Mouse (Mus musculus) thymus, adult 2 months (tissue): ENCODE measurements at regions not wholly inside any gene's neighbourhood (a gene's known extent, or its start where the extent isn't known, plus 50 kb on each side); places are given as distances from the start of the nearest gene placed in this dataset.

Experiments
- DNase-seq: peaks from one replicate; pipeline ENCODE4 v3.0.0; 2021
- H3K27ac ChIP-seq: fragments of 200-500 bp; 2 replicates; pipeline ENCODE4 v1.5.1; 2012; ENCODE audit warnings: low read length, control low read depth; ENCODE audit not compliant: control insufficient read depth, insufficient read depth
- H3K27me3 ChIP-seq: fragments of 200-500 bp; 2 replicates; pipeline ENCODE4 v1.6.1; 2012; ENCODE audit warnings: mild to moderate bottlenecking, low read length, moderate library complexity, mixed read lengths; ENCODE audit not compliant: control insufficient read depth, insufficient read depth
- H3K36me3 ChIP-seq: fragments of 200-500 bp; 2 replicates; pipeline ENCODE4 v1.6.1; 2012; ENCODE audit warnings: mild to moderate bottlenecking, low read length, moderate library complexity; ENCODE audit not compliant: control insufficient read depth, insufficient read depth
- H3K4me1 ChIP-seq: fragments of 200-500 bp; replicated peaks from 2 replicates; pipeline ENCODE4 v1.6.1; 2012; ENCODE audit warnings: low read length; ENCODE audit not compliant: control insufficient read depth, insufficient read depth
- H3K4me3 ChIP-seq: fragments of 200-500 bp; 2 replicates; pipeline ENCODE4 v1.5.1; 2012; ENCODE audit warnings: mild to moderate bottlenecking, low read length, control low read depth, moderate library complexity; ENCODE audit not compliant: control insufficient read depth, insufficient read depth
- CTCF ChIP-seq: fragments of 200-500 bp; IDR thresholded peaks from 2 replicates; pipeline ENCODE4 v1.5.1; 2012; ENCODE audit warnings: mild to moderate bottlenecking, control low read depth, low read length, moderate library complexity, borderline replicate concordance; ENCODE audit not compliant: control insufficient read depth, poor library complexity, insufficient read depth; ENCODE audit errors: extremely low read depth
- POLR2A ChIP-seq: fragments of 200-500 bp; IDR thresholded peaks from 2 replicates; pipeline ENCODE4 v1.6.1; 2012; ENCODE audit warnings: mild to moderate bottlenecking, low read length, control low read depth, moderate library complexity; ENCODE audit not compliant: control insufficient read depth, poor library complexity, insufficient read depth; ENCODE audit errors: extremely low read depth
- WGBS: fragments of 180-500 bp; shearing (Covaris S2); methylation state at CpG from one replicate; pipeline ENCODE4 v1.1.7; 2018; 5-methylcytosine and 5-hydroxymethylcytosine counted together

DNA sequence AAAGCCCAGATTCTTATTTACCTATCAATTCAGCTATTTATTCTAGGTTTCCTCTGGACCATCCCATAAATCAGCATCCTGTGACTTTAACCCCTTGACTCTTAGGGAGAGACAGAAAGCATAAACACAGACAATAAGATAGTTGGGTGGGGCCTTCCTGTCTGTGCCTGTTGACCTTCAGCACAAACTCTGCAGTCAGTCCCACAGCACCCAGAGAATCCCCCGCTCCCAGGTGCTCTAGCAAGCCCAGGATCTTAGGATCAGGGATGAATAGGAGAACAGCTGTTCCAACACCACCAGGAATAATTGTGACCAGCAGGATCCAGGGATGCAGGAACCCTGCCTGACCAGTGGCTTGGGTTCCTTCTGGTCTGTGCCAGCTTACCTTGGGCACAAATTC is 107.8 kb downstream of the Basp1 start:
- TF ChIP-seq POLR2A (no peak), CTCF (no peak)
- no peak overlapping the region for H3K4me3 ChIP-seq
- 90% methylated on average over 1 of the region's 1 CpGs for WGBS

DNA sequence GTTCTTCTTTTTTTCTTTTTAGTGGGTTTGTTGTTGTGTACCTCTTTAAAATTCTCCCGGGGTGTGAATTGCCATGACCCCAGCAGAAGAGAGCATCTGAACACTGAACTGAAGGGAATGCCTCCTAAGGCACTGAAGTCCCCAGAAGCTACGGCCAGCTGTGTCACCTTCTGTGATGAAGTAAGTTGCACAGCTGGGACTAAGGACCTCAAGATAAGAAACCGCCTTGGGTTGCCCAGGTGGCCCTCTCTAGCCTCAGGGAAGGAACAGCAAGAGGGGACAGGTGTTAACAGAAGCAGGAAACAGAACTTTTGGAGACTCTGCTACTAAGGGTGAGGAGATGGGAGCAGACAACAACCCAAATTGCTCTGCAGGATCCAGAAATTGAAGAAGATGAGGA is 110.2 kb downstream of the Basp1 start:
- Histone ChIP-seq H3K4me1 (peaks cover 15% of the 10 kb centered on the region), H3K36me3 (no peaks in the 10 kb centered on the region), H3K27me3 (no peaks in the 10 kb centered on the region), H3K27ac (no peak overlapping the region), H3K4me3 (no peak overlapping the region)
- TF ChIP-seq POLR2A: no peak
- no peak for TF ChIP-seq CTCF
- 8% methylated on average over 3 of the region's 3 CpGs for WGBS
- peak; percentile 33 for DNase-seq

More for the DNA sequence above, 107.8 kb downstream of the Basp1 start:
- H3K36me3 ChIP-seq: no peaks in the 10 kb centered on the region
- DNase-seq: no peak
- peaks cover 15% of the 10 kb centered on the region for H3K4me1 ChIP-seq
- H3K27me3 ChIP-seq: no peaks in the 10 kb centered on the region
- H3K27ac ChIP-seq: no peak overlapping the region

DNA sequence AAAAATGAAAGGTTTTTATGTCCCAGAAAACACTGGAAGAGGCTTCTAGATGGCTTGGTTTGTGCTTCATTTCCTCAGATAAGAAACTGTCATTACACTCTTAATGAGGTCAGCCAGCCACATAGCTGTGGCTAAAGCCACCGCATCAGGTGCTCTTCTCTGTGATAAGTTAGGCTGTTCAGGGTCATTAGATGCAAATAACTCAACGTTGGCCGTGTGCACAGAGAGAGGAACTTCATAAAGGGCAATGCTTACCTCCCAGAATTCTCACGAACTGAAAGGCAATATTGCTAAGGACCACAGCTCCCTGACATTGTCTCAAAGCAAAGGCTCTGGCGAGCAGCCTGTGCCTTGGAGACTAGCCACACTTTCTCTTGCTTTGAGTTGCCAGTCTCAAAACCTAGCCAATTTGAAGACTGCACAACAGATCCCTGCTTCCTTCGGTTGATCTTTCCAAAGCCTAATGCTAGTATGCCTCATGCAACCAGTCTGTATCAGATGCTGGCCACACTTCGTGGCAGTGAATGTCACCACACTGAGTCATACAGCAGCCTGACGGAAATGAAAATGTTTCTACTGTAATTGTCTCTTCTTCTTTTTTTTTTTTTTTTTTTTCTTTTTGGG is 110.8 kb downstream of the Basp1 start:
- Histone ChIP-seq H3K4me3 (no peak overlapping the region), H3K4me1 (peaks cover 15% of the 10 kb centered on the region), H3K36me3 (no peaks in the 10 kb centered on the region), H3K27me3 (no peaks in the 10 kb centered on the region), H3K27ac (no peak overlapping the region)
- 16% methylated on average over 8 of the region's 8 CpGs for WGBS
- TF ChIP-seq CTCF: no peak
- TF ChIP-seq POLR2A: no peak
- peak; percentile 2 for DNase-seq

DNA sequence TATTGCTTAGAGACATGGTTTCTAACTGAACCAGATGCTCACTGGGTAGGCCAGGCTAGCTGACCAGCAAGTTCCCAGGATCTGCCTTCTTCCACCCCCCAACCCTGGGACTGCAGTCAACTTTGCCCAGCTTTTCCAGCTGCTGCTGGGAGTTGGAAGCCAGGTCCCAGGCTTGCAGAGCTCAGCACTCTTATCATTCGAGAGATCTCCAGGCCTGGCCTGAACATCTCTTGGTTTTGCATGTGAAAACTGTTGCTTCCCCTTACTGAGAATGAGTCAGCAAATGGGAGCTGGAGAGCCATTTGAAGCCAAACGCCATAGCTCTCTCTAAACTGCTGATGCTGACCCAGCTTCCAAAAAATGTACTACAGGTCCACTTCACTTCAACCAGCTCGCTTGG is 111.8 kb downstream of the Basp1 start:
- Histone ChIP-seq H3K27ac (no peak overlapping the region), H3K27me3 (no peaks in the 10 kb centered on the region), H3K4me3 (no peak overlapping the region), H3K4me1 (peaks cover 15% of the 10 kb centered on the region), H3K36me3 (no peaks in the 10 kb centered on the region)
- 38% methylated on average over 3 of the region's 3 CpGs for WGBS
- DNase-seq: no peak
- no peak for TF ChIP-seq CTCF
- TF ChIP-seq POLR2A: no peak

DNA sequence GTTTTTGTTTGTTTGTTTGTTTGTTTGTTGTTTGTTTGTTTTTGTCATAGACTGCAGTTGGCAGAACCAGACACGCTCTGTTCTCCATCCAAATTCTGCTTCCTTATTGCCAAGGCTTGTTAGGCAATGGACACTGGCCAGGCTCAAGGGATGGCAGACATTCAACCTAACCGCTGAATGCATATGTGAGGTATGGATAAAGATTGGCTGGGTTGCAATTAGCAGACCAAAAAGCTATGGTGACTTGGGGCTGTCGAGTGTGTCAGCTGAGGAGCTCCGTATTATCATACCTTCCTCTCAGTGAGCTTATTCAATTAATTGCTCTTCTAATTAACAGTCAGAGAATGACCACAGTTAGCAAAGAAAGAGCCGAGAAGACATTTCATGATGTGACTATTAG is 116.3 kb downstream of the Basp1 start:
- Histone ChIP-seq H3K4me1 (peaks cover 5% of the 10 kb centered on the region; the same call in 1 of the 2 replicates), H3K4me3 (no peak overlapping the region), H3K36me3 (no peaks in the 10 kb centered on the region), H3K27me3 (no peaks in the 10 kb centered on the region), H3K27ac (no peak overlapping the region)
- WGBS: 93% methylated on average over 5 of the region's 5 CpGs
- DNase-seq: no peak
- TF ChIP-seq POLR2A (no peak), CTCF (no peak)

DNA sequence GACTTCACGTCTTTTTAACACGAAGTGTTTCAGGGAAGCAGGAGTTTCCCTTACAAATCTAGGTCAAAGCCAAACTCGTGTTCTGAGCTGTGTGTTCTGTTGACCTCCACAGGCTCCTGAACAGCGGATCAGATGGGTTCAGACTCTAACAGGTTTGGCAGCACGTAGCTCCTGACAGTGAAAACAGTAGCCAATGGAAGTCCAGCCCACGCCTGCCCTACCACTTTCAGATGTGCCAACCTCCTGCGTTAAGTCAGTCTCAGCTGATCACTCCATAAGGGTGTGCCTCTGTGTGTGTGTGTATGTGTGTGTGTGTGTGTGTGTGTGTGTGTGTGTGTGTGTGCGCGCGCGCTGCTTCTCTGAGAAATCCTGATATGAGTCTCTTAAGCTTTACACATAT is 116.8 kb downstream of the Basp1 start:
- H3K36me3 ChIP-seq: no peaks in the 10 kb centered on the region
- peaks cover 2% of the 10 kb centered on the region; the same call in 1 of the 2 replicates for H3K4me1 ChIP-seq
- H3K27ac ChIP-seq: no peak overlapping the region
- DNase-seq: no peak
- 96% methylated on average over 11 of the region's 11 CpGs for WGBS
- no peak overlapping the region for H3K4me3 ChIP-seq
- no peaks in the 10 kb centered on the region for H3K27me3 ChIP-seq
- TF ChIP-seq CTCF (no peak), POLR2A (no peak)

DNA sequence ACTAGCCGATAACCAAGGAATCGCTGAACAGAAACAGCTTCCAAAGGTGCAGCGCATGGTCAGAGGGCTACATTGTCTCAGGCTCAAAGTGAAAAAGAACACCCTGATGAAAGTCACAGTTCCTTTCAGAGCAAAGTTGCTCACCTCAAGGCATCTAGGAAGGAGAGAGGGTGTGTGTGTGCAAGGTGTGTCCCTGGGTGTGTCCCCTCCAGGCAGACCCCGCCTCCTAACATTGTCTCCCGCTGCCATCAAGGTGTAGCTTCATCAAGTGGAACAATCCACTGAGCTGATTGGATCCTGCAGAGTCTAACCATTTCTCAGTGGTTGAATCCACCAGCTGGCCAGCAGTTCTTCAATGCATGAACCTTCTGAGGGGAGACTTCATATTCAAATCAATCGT is 117.8 kb downstream of the Basp1 start:
- H3K27ac ChIP-seq: no peak overlapping the region
- no peak overlapping the region for H3K4me3 ChIP-seq
- no peaks in the 10 kb centered on the region for H3K4me1 ChIP-seq
- no peak for DNase-seq
- H3K36me3 ChIP-seq: no peaks in the 10 kb centered on the region
- no peaks in the 10 kb centered on the region for H3K27me3 ChIP-seq
- no peak for TF ChIP-seq CTCF
- TF ChIP-seq POLR2A: no peak
- WGBS: 97% methylated on average over 6 of the region's 6 CpGs
